Mouse (Mus musculus): ENCODE data around the gene Dpm1.

Dpm1 gene

DNA sequence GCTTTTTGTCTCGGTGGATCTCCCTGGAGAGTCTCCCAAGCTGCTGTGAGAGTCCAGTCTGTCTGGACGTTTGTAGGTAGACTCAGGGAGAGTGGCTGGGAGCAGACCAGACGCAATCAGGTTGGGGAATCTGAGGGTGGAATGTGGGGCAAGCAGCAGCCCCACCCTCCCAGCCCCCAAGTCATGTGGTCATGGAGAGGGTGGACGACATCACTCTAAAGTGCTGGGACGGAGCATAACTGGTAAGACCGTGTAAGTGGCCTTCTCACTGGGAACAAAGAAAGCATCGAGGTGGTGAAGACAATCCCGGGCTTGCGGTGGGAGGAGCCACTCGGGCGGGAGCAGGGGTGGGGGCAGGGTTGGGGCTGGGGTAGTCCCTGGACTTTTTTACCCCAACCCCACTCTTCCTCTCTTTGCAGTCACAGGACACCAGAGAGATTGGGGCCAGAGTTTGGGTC lies 68.8 kb downstream of the Dpm1 start:
- DNase-seq: no peak

- no peak for DNase-seq
Measured at GRCm38 (mm10) chr2:168160370-168160930, 69.9 kb downstream of the Dpm1 start.

Data from thymus, postnatal 4 days (tissue).